Mouse (Mus musculus) heart, embryonic 14.5 days (tissue): ENCODE data around the gene Selenop. TPM values are rescaled to one million over a fixed set of nuclear protein-coding genes. Genes with fewer than 3 reads are reported as not detected.

Experiments
- ATAC-seq: fragments of 200-750 bp; cut with Nextera tagmentation; 2 replicates; pipeline ENCODE4 v1.8.0; 2017; ENCODE audit warnings: low read depth, moderate TSS enrichment; ENCODE audit not compliant: insufficient number of reproducible peaks, insufficient read depth, low FRiP score
- H3K27ac ChIP-seq, 2 experiments: fragments of 200-500 bp in 1 of 2; fragments of 300-500 bp in 1 of 2; sonication (generic) in 1 of 2; replicated peaks in 1 of 2; 2 replicates each; pipeline ENCODE4 v1.5.1; 2012 to 2014; ENCODE audit warnings: low read depth in 2 of 2, low read length in 2 of 2, control low read depth in 1 of 2, mild to moderate bottlenecking in 1 of 2, mixed read lengths in 1 of 2; ENCODE audit not compliant: control insufficient read depth in 1 of 2, insufficient read depth in 1 of 2
- H3K27me3 ChIP-seq: fragments of 300-500 bp; sonication (generic); 2 replicates; pipeline ENCODE4 v1.6.1; 2014; ENCODE audit warnings: mild to moderate bottlenecking, low read length, control low read depth; ENCODE audit not compliant: control insufficient read depth, insufficient read depth
- H3K36me3 ChIP-seq: fragments of 300-500 bp; sonication (generic); 2 replicates; pipeline ENCODE4 v1.6.1; 2014; ENCODE audit warnings: mild to moderate bottlenecking, control low read depth, low read length, mixed read lengths; ENCODE audit not compliant: control insufficient read depth, insufficient read depth
- H3K4me1 ChIP-seq, 2 experiments: fragments of 200-500 bp in 1 of 2; fragments of 300-500 bp in 1 of 2; sonication (generic) in 1 of 2; 2 replicates each; pipeline ENCODE4 v1.6.1; 2012 to 2014; ENCODE audit warnings: low read length in 2 of 2, control low read depth in 1 of 2, mixed read lengths in 1 of 2; ENCODE audit not compliant: control insufficient read depth in 2 of 2, insufficient read depth in 2 of 2
- H3K4me2 ChIP-seq: fragments of 300-500 bp; sonication (generic); 2 replicates; pipeline ENCODE4 v1.6.1; 2014; ENCODE audit warnings: mild to moderate bottlenecking, low read length
- H3K4me3 ChIP-seq, 2 experiments: fragments of 200-500 bp in 1 of 2; fragments of 300-500 bp in 1 of 2; sonication (generic) in 1 of 2; 2 replicates each; pipeline ENCODE4 v1.5.1; 2012 to 2014; ENCODE audit warnings: low read length in 2 of 2, mild to moderate bottlenecking in 2 of 2, control low read depth in 1 of 2, low read depth in 1 of 2, moderate library complexity in 1 of 2; ENCODE audit not compliant: control insufficient read depth in 1 of 2, insufficient read depth in 1 of 2
- H3K9ac ChIP-seq: fragments of 300-500 bp; sonication (generic); 2 replicates; pipeline ENCODE4 v1.6.1; 2014; ENCODE audit warnings: mild to moderate bottlenecking, low read length
- H3K9me3 ChIP-seq: fragments of 300-500 bp; sonication (generic); 2 replicates; pipeline ENCODE4 v1.6.1; 2016; ENCODE audit warnings: low read length, control low read depth; ENCODE audit not compliant: control insufficient read depth
- WGBS: fragments of 180-500 bp; shearing (Covaris S2); extraction: QIAGEN DNeasy Blood & Tissue Kit; methylation state at CpG from one replicate; pipeline ENCODE4 v1.1.7; 2014; 5-methylcytosine and 5-hydroxymethylcytosine counted together
- polyA plus RNA-seq: library from polyadenylated mRNA; unstranded; fragments of >200 nt; fragmentation: Nextera tagmentation; extraction: Ambion mirVana; gene quantifications from 2 replicates; pipeline ENCODE4 v1.2.1, GENCODE M21; 2014

The Selenop gene
- polyA plus RNA-seq, 1 experiment from 2014 or later: 180 TPM

GRCm38 (mm10) chr15:3251718-3252067 is 16.7 kb upstream of the Selenop start:
- Histone ChIP-seq H3K36me3 (no peaks in the 10 kb centered on the region), H3K4me3 (no peak overlapping the region), H3K9me3 (no peaks in the 10 kb centered on the region), H3K4me1 (peaks cover 7 to 30% of the 10 kb centered on the region in 2 experiments), H3K9ac (no peak overlapping the region), H3K27me3 (no peaks in the 10 kb centered on the region), H3K27ac (no peak overlapping the region; a peak in 1 of 4 replicates), H3K4me2 (no peak overlapping the region)
- ATAC-seq: no peak

- Histone ChIP-seq H3K4me3 (no peak overlapping the region), H3K9me3 (no peaks in the 10 kb centered on the region), H3K4me2 (no peak overlapping the region), H3K27ac (no peak overlapping the region), H3K27me3 (no peaks in the 10 kb centered on the region), H3K36me3 (no peaks in the 10 kb centered on the region), H3K9ac (no peak overlapping the region), H3K4me1 (no peaks in the 10 kb centered on the region; a peak in 1 of 4 replicates)
- no peak for ATAC-seq
- 90% methylated on average over 1 of the region's 1 CpGs for WGBS
These were observed 9.3 kb upstream of the Selenop start for GRCm38 (mm10) chr15:3259025-3259424.

GRCm38 (mm10) chr15:3260309-3260708 is 8.0 kb upstream of the Selenop start:
- Histone ChIP-seq H3K36me3 (no peaks in the 10 kb centered on the region), H3K27me3 (no peaks in the 10 kb centered on the region), H3K9ac (no peak overlapping the region), H3K4me2 (no peak overlapping the region), H3K9me3 (no peaks in the 10 kb centered on the region), H3K27ac (no peak overlapping the region), H3K4me1 (no peaks in the 10 kb centered on the region; a peak in 1 of 4 replicates), H3K4me3 (no peak overlapping the region)
- 70% methylated on average over 4 of the region's 4 CpGs for WGBS
- ATAC-seq: no peak

GRCm38 (mm10) chr15:3262883-3263282 is 5.5 kb upstream of the Selenop start:
- no peak for ATAC-seq
- 79% methylated on average over 3 of the region's 3 CpGs for WGBS
- Histone ChIP-seq H3K27me3 (no peaks in the 10 kb centered on the region), H3K9me3 (no peaks in the 10 kb centered on the region), H3K4me2 (no peak overlapping the region), H3K9ac (no peak overlapping the region), H3K4me3 (no peak overlapping the region), H3K27ac (no peak overlapping the region), H3K36me3 (no peaks in the 10 kb centered on the region), H3K4me1 (no peaks in the 10 kb centered on the region; a peak in 1 of 4 replicates)

- WGBS: 89% methylated on average over 4 of the region's 4 CpGs
- Histone ChIP-seq H3K9me3 (no peaks in the 10 kb centered on the region), H3K4me3 (no peak overlapping the region), H3K27ac (no peak overlapping the region), H3K4me1 (no peaks in the 10 kb centered on the region; a peak in 1 of 4 replicates), H3K27me3 (no peaks in the 10 kb centered on the region), H3K9ac (no peak overlapping the region), H3K36me3 (no peaks in the 10 kb centered on the region), H3K4me2 (no peak overlapping the region)
- no peak for ATAC-seq
These were observed 4.1 kb upstream of the Selenop start for GRCm38 (mm10) chr15:3264293-3264692.

GRCm38 (mm10) chr15:3264828-3265227 is 3.5 kb upstream of the Selenop start:
- 80% methylated on average over 1 of the region's 1 CpGs for WGBS
- no peak overlapping the region for H3K4me3 ChIP-seq
- H3K9ac ChIP-seq: no peak overlapping the region
- H3K4me2 ChIP-seq: no peak overlapping the region
- no peak overlapping the region for H3K27ac ChIP-seq
- H3K36me3 ChIP-seq: no peaks in the 10 kb centered on the region
- no peaks in the 10 kb centered on the region for H3K27me3 ChIP-seq
- no peak for ATAC-seq
- peaks cover 0 to under 1% of the 10 kb centered on the region in 2 experiments; a peak in 2 of 4 replicates for H3K4me1 ChIP-seq
- H3K9me3 ChIP-seq: no peaks in the 10 kb centered on the region

DNA sequence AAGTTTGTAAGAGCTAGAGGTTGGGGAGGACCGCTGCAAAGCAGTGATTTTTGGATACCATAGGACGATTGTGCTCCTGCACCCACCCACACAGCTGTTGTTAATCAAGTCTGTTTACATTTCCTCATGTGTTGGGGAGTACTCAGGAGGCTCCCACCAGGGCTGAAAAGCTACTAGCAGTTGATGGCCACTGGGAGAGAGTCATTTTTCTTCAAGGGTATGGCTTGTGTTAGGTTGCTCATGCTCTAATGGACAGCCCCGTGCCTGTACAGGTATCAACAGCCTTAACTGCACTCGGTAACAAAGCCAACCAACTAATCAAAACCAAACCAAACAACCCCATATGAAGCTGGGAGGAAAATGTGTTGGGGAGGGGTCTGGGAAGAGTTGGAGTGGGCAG is 1.1 kb downstream of the Selenop start:
- no peak for ATAC-seq
- Histone ChIP-seq H3K27ac (no peak overlapping the region; a peak in 1 of 4 replicates), H3K4me3 (no peak overlapping the region), H3K4me1 (peaks cover 2 to 6% of the 10 kb centered on the region in 2 experiments; a peak in 1 of 4 replicates), H3K36me3 (0 out of 2 replicates have a peak, but pooled peaks cover under 1% of the 10 kb centered on the region), H3K27me3 (no peaks in the 10 kb centered on the region), H3K9ac (no peak overlapping the region), H3K9me3 (no peaks in the 10 kb centered on the region), H3K4me2 (no peak overlapping the region)
- 72% methylated on average over 4 of the region's 4 CpGs for WGBS

DNA sequence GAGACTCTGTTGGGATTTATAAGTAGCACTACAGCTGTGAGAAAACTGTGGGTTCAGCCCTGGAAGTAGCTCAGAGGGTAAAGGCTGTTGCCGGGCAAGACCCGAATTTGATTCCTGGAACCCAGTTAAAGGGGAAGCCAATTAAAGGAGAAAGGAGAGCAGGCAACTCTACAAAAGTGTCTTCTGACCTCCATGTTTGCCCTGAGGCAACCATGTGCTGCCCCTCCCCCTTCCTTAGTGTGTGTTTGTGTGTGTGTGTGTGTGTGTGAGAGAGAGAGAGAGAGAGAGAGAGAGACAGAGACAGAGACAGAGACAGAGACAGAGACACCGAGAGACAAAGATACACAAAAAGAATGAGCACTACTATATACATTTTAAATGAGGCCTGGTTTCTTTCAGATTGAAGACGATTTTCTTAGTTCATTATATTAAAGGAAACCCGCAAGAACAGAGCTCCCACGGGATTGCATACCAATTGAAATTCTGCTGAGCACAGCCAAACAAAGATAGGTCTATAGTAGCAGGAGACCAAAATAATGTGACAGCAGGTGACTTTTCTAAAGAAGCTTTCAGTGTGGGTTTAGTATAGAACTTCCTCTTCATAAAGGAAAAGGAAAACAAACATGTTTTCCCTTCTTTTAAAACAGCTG is 1.8 kb downstream of the Selenop start:
- Histone ChIP-seq H3K27me3 (no peaks in the 10 kb centered on the region), H3K4me1 (peaks cover 2 to 6% of the 10 kb centered on the region in 2 experiments; a peak in 1 of 4 replicates), H3K9ac (peak overlapping the region; percentile 73), H3K36me3 (peaks cover 7% of the 10 kb centered on the region), H3K27ac (peak overlapping the region; percentile 82 to 99), H3K4me2 (peak overlapping the region; percentile 65), H3K9me3 (no peaks in the 10 kb centered on the region), H3K4me3 (peak overlapping the region in 1 of 2 experiments; percentile 43; a peak in 2 of 4 replicates)
- WGBS: 40% methylated on average over 6 of the region's 6 CpGs
- ATAC-seq: no peak
